Mouse (Mus musculus) G1E (cell line): ENCODE data around the gene Mms19. TPM values are rescaled to one million over a fixed set of nuclear protein-coding genes. Genes with fewer than 3 reads are reported as not detected.

Experiments used
- ATAC-seq: 2 replicates; pipeline ENCODE4 v1.8.0; 2016; ENCODE audit warnings: mild to moderate bottlenecking; ENCODE audit not compliant: insufficient number of reproducible peaks, poor library complexity, low FRiP score, severe bottlenecking; ENCODE audit errors: extremely low read depth
- DNase-seq: peaks from one replicate; pipeline ENCODE4 v3.0.0; 2012; ENCODE audit warnings: low spot score
- H3K27me3 ChIP-seq: 2 replicates; pipeline ENCODE4 v1.6.1; 2012; ENCODE audit warnings: mild to moderate bottlenecking, low read length, inconsistent platforms; ENCODE audit not compliant: insufficient read depth
- H3K36me3 ChIP-seq: replicated peaks from 2 replicates; pipeline ENCODE3; 2012; ENCODE audit warnings: mild to moderate bottlenecking, inconsistent platforms
- H3K4me1 ChIP-seq: 2 replicates; pipeline ENCODE4 v1.6.1; 2012; ENCODE audit warnings: low read depth, low read length, inconsistent platforms, mixed read lengths; ENCODE audit not compliant: insufficient read depth
- H3K4me3 ChIP-seq: 2 replicates; pipeline ENCODE4 v1.5.1; 2012; ENCODE audit warnings: low read depth, mild to moderate bottlenecking, inconsistent platforms, low read length, moderate library complexity, mixed read lengths
- H3K9me3 ChIP-seq: replicated peaks from 2 replicates; pipeline ENCODE4 v1.6.1; 2012; ENCODE audit warnings: inconsistent platforms
- CTCF ChIP-seq: IDR thresholded peaks from 2 replicates; pipeline ENCODE4 v1.5.1; 2012; ENCODE audit warnings: low read depth, low read length, inconsistent platforms, mixed read lengths
- GATA1 ChIP-seq: IDR thresholded peaks from 2 replicates; pipeline ENCODE4 v1.6.1; 2012; ENCODE audit warnings: borderline replicate concordance, low read length, inconsistent platforms, mixed read lengths
- GATA2 ChIP-seq: IDR thresholded peaks from 2 replicates; pipeline ENCODE4 v1.6.1; 2012; ENCODE audit warnings: low read depth, low read length, inconsistent platforms, borderline replicate concordance
- POLR2AphosphoS5 ChIP-seq: IDR thresholded peaks from 2 replicates; pipeline ENCODE4 v1.6.1; 2012; ENCODE audit warnings: low read depth, low read length, inconsistent platforms; ENCODE audit not compliant: insufficient replicate concordance
- TAL1 ChIP-seq: conservative IDR thresholded peaks from 2 replicates; pipeline ENCODE4 v1.6.1; 2012; ENCODE audit warnings: low read depth, low read length, inconsistent platforms, mixed read lengths
- polyA plus RNA-seq: library from polyadenylated mRNA; stranded (reverse); fragments of >175 nt; gene quantifications from 2 replicates; pipeline ENCODE4 v1.2.3, GENCODE M21; 2012
- total RNA-seq, 2 experiments: library from RNA; stranded (forward) in 1 of 2; stranded (reverse) in 1 of 2; fragments of 200-1000 nt in 1 of 2; fragments of >200 nt in 1 of 2; fragmentation: Nextera tagmentation in 1 of 2; gene quantifications; 2 replicates each; pipeline ENCODE4 v1.2.3; 2014 to 2017

Mms19 gene
- total RNA-seq (2014; fragmentation: Nextera tagmentation): 27.5 and 39.4 TPM in 2 replicates
- total RNA-seq (2017): 26.2 and 31.7 TPM in 2 replicates
- 16.1 and 17.4 TPM in 2 replicates for polyA plus RNA-seq

GRCm38 (mm10) chr19:41980819-41981594 lies at the start of gene Mms19:
Mms19 (minus strand) TSS chr19:41981157.
- peak; percentile 99 for DNase-seq
- peak within 1 kb of the TSS; percentile 86 for H3K4me3 ChIP-seq
- peaks cover 22% of the 10 kb centered on the region for H3K27me3 ChIP-seq
- peaks cover 25% of the 10 kb centered on the region for H3K4me1 ChIP-seq
- no peaks in the 10 kb centered on the region for H3K9me3 ChIP-seq
- peaks cover 23% of the 10 kb centered on the region for H3K36me3 ChIP-seq
- peak; percentile 86 for ATAC-seq
- TF ChIP-seq POLR2AphosphoS5 (no peak), GATA1 (no peak), GATA2 (no peak), CTCF (no peak), TAL1 (no peak)

- no peaks in the 10 kb centered on the region for H3K36me3 ChIP-seq
- H3K27me3 ChIP-seq: peaks cover 22% of the 10 kb centered on the region
- DNase-seq: peak; percentile 38
- no peak overlapping the region for H3K4me3 ChIP-seq
- H3K9me3 ChIP-seq: no peaks in the 10 kb centered on the region
- ATAC-seq: no peak
- peak; percentile 96 for TF ChIP-seq CTCF
- no peak for TF ChIP-seq TAL1
- peaks cover 20% of the 10 kb centered on the region for H3K4me1 ChIP-seq
These were observed 45.2 kb upstream of the Mms19 start for GRCm38 (mm10) chr19:42026158-42026557.

- no peak for TF ChIP-seq GATA2
- no peak for TF ChIP-seq CTCF
- TF ChIP-seq TAL1: no peak
- no peak for TF ChIP-seq POLR2AphosphoS5
- no peak for TF ChIP-seq GATA1
- Histone ChIP-seq H3K4me3 (no peak overlapping the region), H3K9me3 (no peaks in the 10 kb centered on the region), H3K27me3 (peaks cover 15% of the 10 kb centered on the region), H3K4me1 (peaks cover 20% of the 10 kb centered on the region), H3K36me3 (no peaks in the 10 kb centered on the region)
- no peak for DNase-seq
- ATAC-seq: no peak
These were observed 41.5 kb upstream of the Mms19 start for GRCm38 (mm10) chr19:42022542-42022848.

- H3K27me3 ChIP-seq: peaks cover 11% of the 10 kb centered on the region
- TF ChIP-seq GATA2 (no peak), TAL1 (no peak), POLR2AphosphoS5 (no peak), GATA1 (no peak), CTCF (no peak)
- no peak overlapping the region for H3K4me3 ChIP-seq
- no peaks in the 10 kb centered on the region for H3K9me3 ChIP-seq
- peaks cover 20% of the 10 kb centered on the region for H3K4me1 ChIP-seq
- no peak for DNase-seq
- no peaks in the 10 kb centered on the region for H3K36me3 ChIP-seq
- ATAC-seq: no peak
These were observed 41.0 kb upstream of the Mms19 start for GRCm38 (mm10) chr19:42021681-42022541.

- Histone ChIP-seq H3K9me3 (no peaks in the 10 kb centered on the region), H3K27me3 (peaks cover 10% of the 10 kb centered on the region), H3K4me3 (no peak overlapping the region), H3K36me3 (no peaks in the 10 kb centered on the region), H3K4me1 (peaks cover 17% of the 10 kb centered on the region)
- TF ChIP-seq TAL1: no peak
- no peak for DNase-seq
- ATAC-seq: no peak
These were observed 38.1 kb upstream of the Mms19 start for GRCm38 (mm10) chr19:42019011-42019522.

- peaks cover 12% of the 10 kb centered on the region for H3K4me1 ChIP-seq
- H3K36me3 ChIP-seq: no peaks in the 10 kb centered on the region
- DNase-seq: no peak
- ATAC-seq: no peak
- no peak overlapping the region for H3K4me3 ChIP-seq
- H3K27me3 ChIP-seq: peaks cover 13% of the 10 kb centered on the region
- TF ChIP-seq GATA2: no peak
- no peak for TF ChIP-seq GATA1
- no peak for TF ChIP-seq TAL1
- TF ChIP-seq POLR2AphosphoS5: no peak
- no peak for TF ChIP-seq CTCF
- H3K9me3 ChIP-seq: no peaks in the 10 kb centered on the region
These were observed 36.7 kb upstream of the Mms19 start for GRCm38 (mm10) chr19:42017399-42018247.
